Mouse (Mus musculus) R1 (cell line): Measurements from ENCODE around the gene Map7d1.

Experiments
- DNase-seq: peaks from one replicate; pipeline ENCODE4 v3.0.0-alpha.2; 2018; ENCODE audit warnings: low read depth, low spot score

The Map7d1 gene

GRCm38 (mm10) chr4:126241956-126242355 is 14.2 kb downstream of the Map7d1 start:
- DNase-seq: peak; percentile 88

GRCm38 (mm10) chr4:126239862-126240475 is 16.2 kb downstream of the Map7d1 start:
- no peak for DNase-seq

GRCm38 (mm10) chr4:126237721-126238242 is 18.4 kb downstream of the Map7d1 start:
- DNase-seq: no peak

- DNase-seq: peak; percentile 79
Observed at GRCm38 (mm10) chr4:126236467-126237280, 19.5 kb downstream of the Map7d1 start.

GRCm38 (mm10) chr4:126235191-126235590 is 21.0 kb downstream of the Map7d1 start:
- no peak for DNase-seq

- no peak for DNase-seq
Observed at GRCm38 (mm10) chr4:126234496-126235175, 21.5 kb downstream of the Map7d1 start.

- DNase-seq: peak; percentile 71
Observed at GRCm38 (mm10) chr4:126233676-126234308, 22.4 kb downstream of the Map7d1 start.

- DNase-seq: no peak
Observed at GRCm38 (mm10) chr4:126229900-126230299, 26.2 kb downstream of the Map7d1 start.

GRCm38 (mm10) chr4:126228144-126228543 is 28.0 kb downstream of the Map7d1 start:
- DNase-seq: no peak

GRCm38 (mm10) chr4:126227077-126227761 is 28.9 kb downstream of the Map7d1 start:
- DNase-seq: peak; percentile 91

- DNase-seq: no peak
Observed at GRCm38 (mm10) chr4:126226640-126227039, 29.5 kb downstream of the Map7d1 start.

GRCm38 (mm10) chr4:126222631-126223030 is 33.5 kb downstream of the Map7d1 start:
- DNase-seq: peak; percentile 79

- DNase-seq: no peak
Observed at GRCm38 (mm10) chr4:126220045-126220444, 36.1 kb downstream of the Map7d1 start.

GRCm38 (mm10) chr4:126219540-126219939 is 36.6 kb downstream of the Map7d1 start:
- peak; percentile 69 for DNase-seq

GRCm38 (mm10) chr4:126217771-126218170 is 38.4 kb downstream of the Map7d1 start:
- DNase-seq: no peak

GRCm38 (mm10) chr4:126207081-126207480 is 49.1 kb downstream of the Map7d1 start:
- DNase-seq: no peak

GRCm38 (mm10) chr4:126205386-126205785 is 50.8 kb downstream of the Map7d1 start:
- DNase-seq: no peak

GRCm38 (mm10) chr4:126204661-126205230 is 51.4 kb downstream of the Map7d1 start:
- DNase-seq: no peak

GRCm38 (mm10) chr4:126204016-126204415 is 52.1 kb downstream of the Map7d1 start:
- DNase-seq: peak; percentile 87

GRCm38 (mm10) chr4:126203336-126203895 is 52.7 kb downstream of the Map7d1 start:
- no peak for DNase-seq
